ENCODE assay signal across 9 mouse cellular contexts in genomic region chr10:86498051-86498672, GRCm38 (mm10). TPM values are rescaled to one million over a fixed set of nuclear protein-coding genes. Genes with fewer than 3 reads are reported as not detected.
A peak's percentile ranks its signal among the peaks of the same experiment; 100 is the strongest.
DNase-seq lines count a peak whose midpoint lies in the region; ATAC-seq lines count a peak whose summit lies in the region.
"Had no signal": no experiment of that assay in that cellular context is flagged by ENCODE, and none has a peak within 500 bp of the region (broad histone marks: within the 10 kb centered on the region; RNA-seq: fewer than 3 reads in every experiment).

No protein-coding gene starts in this region.

- H3K36me3 ChIP-seq in heart, embryonic 11.5 days (ENCODE audit: control insufficient read depth, insufficient read depth, low read length): no peaks in the 10 kb centered on the region
- H3K36me3 ChIP-seq in kidney, embryonic 15.5 days: no peaks in the 10 kb centered on the region
- H3K36me3 ChIP-seq in limb, embryonic 15.5 days: no peaks in the 10 kb centered on the region
- no peaks in the 10 kb centered on the region for H3K36me3 ChIP-seq in neural tube, embryonic 12.5 days

- no peak overlapping the region for H3K27ac ChIP-seq in heart, embryonic 11.5 days (ENCODE audit: low read depth, low read length)
- H3K27ac ChIP-seq in kidney, embryonic 15.5 days: peak overlapping the region; percentile 87
- peak overlapping the region; percentile 23; the same call in 1 of the 2 replicates for H3K27ac ChIP-seq in limb, embryonic 15.5 days
- no peak overlapping the region for H3K27ac ChIP-seq in neural tube, embryonic 12.5 days
- H3K27ac ChIP-seq: macrophage had no signal

- peak; percentile 68 for ATAC-seq in heart, embryonic 11.5 days (replicated peaks; ENCODE audit: insufficient number of reproducible peaks, low FRiP score, low TSS enrichment)
- peak; percentile 76 for ATAC-seq in kidney, embryonic 15.5 days (replicated peaks; ENCODE audit: low FRiP score)
- peak; percentile 59 for ATAC-seq in limb, embryonic 15.5 days (ENCODE audit: insufficient number of reproducible peaks, low FRiP score, low TSS enrichment, low read depth)
- peak; percentile 84 for ATAC-seq in neural tube, embryonic 12.5 days (ENCODE audit: low FRiP score, low read depth)

- H3K9me3 ChIP-seq in heart, embryonic 11.5 days (replicated peaks; ENCODE audit: control insufficient read depth, low read length): no peaks in the 10 kb centered on the region; the same call in 1 of the 2 replicates
- H3K9me3 ChIP-seq in kidney, embryonic 15.5 days (replicated peaks): no peaks in the 10 kb centered on the region
- H3K9me3 ChIP-seq in limb, embryonic 15.5 days: no peaks in the 10 kb centered on the region
- H3K9me3 ChIP-seq in neural tube, embryonic 12.5 days: no peaks in the 10 kb centered on the region

- H3K4me2 ChIP-seq in heart, embryonic 11.5 days: peak overlapping the region; percentile 92
- peak overlapping the region; percentile 83 for H3K4me2 ChIP-seq in kidney, embryonic 15.5 days
- peak overlapping the region; percentile 72 for H3K4me2 ChIP-seq in limb, embryonic 15.5 days
- peak overlapping the region; percentile 85 for H3K4me2 ChIP-seq in neural tube, embryonic 12.5 days (replicated peaks)

- peak overlapping the region; percentile 63 for H3K4me3 ChIP-seq in heart, embryonic 11.5 days (ENCODE audit: low read depth, low read length)
- H3K4me3 ChIP-seq in kidney, embryonic 15.5 days (replicated peaks): peak overlapping the region; percentile 61
- peak overlapping the region; percentile 54 for H3K4me3 ChIP-seq in limb, embryonic 15.5 days
- H3K4me3 ChIP-seq in neural tube, embryonic 12.5 days: peak overlapping the region; percentile 53

- H3K4me1 ChIP-seq in heart, embryonic 11.5 days (ENCODE audit: control insufficient read depth, insufficient read depth, low read length): peaks cover 7% of the 10 kb centered on the region
- peaks cover 42% of the 10 kb centered on the region for H3K4me1 ChIP-seq in kidney, embryonic 15.5 days
- peaks cover 12% of the 10 kb centered on the region for H3K4me1 ChIP-seq in limb, embryonic 15.5 days
- H3K4me1 ChIP-seq in neural tube, embryonic 12.5 days: peaks cover 9% of the 10 kb centered on the region

- H3K9ac ChIP-seq in heart, embryonic 11.5 days (ENCODE audit: low read depth, low read length): peak overlapping the region; percentile 80
- peak overlapping the region; percentile 74 for H3K9ac ChIP-seq in kidney, embryonic 15.5 days
- H3K9ac ChIP-seq in limb, embryonic 15.5 days: peak overlapping the region; percentile 43
- peak overlapping the region; percentile 67 for H3K9ac ChIP-seq in neural tube, embryonic 12.5 days

- DNase-seq in right cerebral cortex, adult 18-20 months: peak; percentile 70
- no peak for DNase-seq in right cerebral cortex, postnatal 25 days
- peak; percentile 29 for DNase-seq in embryo, embryonic 10.5 days (ENCODE audit: low spot score)
- DNase-seq in spleen, postnatal 36 days (ENCODE audit: low spot score in 2 of 2): no peak

- 6% methylated on average over 12 of the region's 12 CpGs for WGBS in heart, embryonic 11.5 days (ENCODE audit: insufficient replicate concordance)
- 3% methylated on average over 12 of the region's 12 CpGs for WGBS in kidney, embryonic 15.5 days
- 1% methylated on average over 12 of the region's 12 CpGs for WGBS in limb, embryonic 15.5 days
- WGBS in neural tube, embryonic 12.5 days: 2% methylated on average over 12 of the region's 12 CpGs

- no peaks in the 10 kb centered on the region for H3K27me3 ChIP-seq in heart, embryonic 11.5 days (ENCODE audit: control insufficient read depth, insufficient read depth, low read length)
- H3K27me3 ChIP-seq in kidney, embryonic 15.5 days: no peaks in the 10 kb centered on the region
- H3K27me3 ChIP-seq in limb, embryonic 15.5 days: no peaks in the 10 kb centered on the region
- H3K27me3 ChIP-seq in neural tube, embryonic 12.5 days (replicated peaks): no peaks in the 10 kb centered on the region

RNA-seq across cellular contexts. Expression of gene Syn3, which starts 0.5 kb away (rescaled TPM):
- polyA plus RNA-seq in heart, embryonic 11.5 days (2014; fragmentation: Nextera tagmentation; extraction: Ambion mirVana): 0.99 and 1.3 TPM in 2 replicates
- polyA plus RNA-seq in kidney, embryonic 15.5 days (2015; fragmentation: Nextera tagmentation; extraction: Ambion mirVana): 7.2 and 8.1 TPM in 2 replicates
- 1.6 and 1.7 TPM in 2 replicates for polyA plus RNA-seq in limb, embryonic 15.5 days (2015; fragmentation: Nextera tagmentation; extraction: Ambion mirVana)
- 6.8 and 7.9 TPM in 2 replicates for polyA plus RNA-seq in neural tube, embryonic 12.5 days (2016; fragmentation: Nextera tagmentation; extraction: Ambion mirVana)

Comparison
In these comparisons a context has a peak if more than half of its experiments do, and no peak if none do; other contexts are left out.
1. DNase-seq: peak in right cerebral cortex, adult 18-20 months (single experiment) and embryo, embryonic 10.5 days (single experiment); none in right cerebral cortex, postnatal 25 days (single experiment) and spleen, postnatal 36 days (0 of 2).
2. H3K27ac ChIP-seq: peak in kidney, embryonic 15.5 days (single experiment) and limb, embryonic 15.5 days (single experiment); none in heart, embryonic 11.5 days (single experiment) and neural tube, embryonic 12.5 days (single experiment).
3. Peak in every context shown above with its lines, with median percentiles within 50 percentile points of each other: ATAC-seq, H3K4me2 ChIP-seq, H3K4me3 ChIP-seq and H3K9ac ChIP-seq.